Mouse (Mus musculus) intestine, embryonic 16.5 days (tissue): ENCODE data around the gene Wdr59. TPM values are rescaled to one million over a fixed set of nuclear protein-coding genes. Genes with fewer than 3 reads are reported as not detected.

Source experiments
- ATAC-seq: fragments of 200-750 bp; cut with Nextera tagmentation; 2 replicates; pipeline ENCODE4 v1.8.0; 2017; ENCODE audit warnings: moderate TSS enrichment, moderate library complexity
- H3K27ac ChIP-seq: fragments of 300-500 bp; sonication (generic); 2 replicates; pipeline ENCODE4 v1.5.1; 2014; ENCODE audit warnings: mild to moderate bottlenecking, low read length
- H3K27me3 ChIP-seq: fragments of 300-500 bp; sonication (generic); replicated peaks from 2 replicates; pipeline ENCODE4 v1.6.1; 2014; ENCODE audit warnings: low read length, control low read depth, mixed read lengths; ENCODE audit not compliant: control insufficient read depth, insufficient read depth
- H3K36me3 ChIP-seq: fragments of 300-500 bp; sonication (generic); 2 replicates; pipeline ENCODE4 v1.6.1; 2014; ENCODE audit warnings: low read length, control low read depth; ENCODE audit not compliant: control insufficient read depth, insufficient read depth
- H3K4me1 ChIP-seq: fragments of 300-500 bp; sonication (generic); 2 replicates; pipeline ENCODE4 v1.6.1; 2014; ENCODE audit warnings: low read length, control low read depth, mixed read lengths; ENCODE audit not compliant: control insufficient read depth, insufficient read depth
- H3K4me2 ChIP-seq: fragments of 300-500 bp; sonication (generic); 2 replicates; pipeline ENCODE4 v1.6.1; 2014; ENCODE audit warnings: low read depth, low read length, control low read depth
- H3K4me3 ChIP-seq: fragments of 300-500 bp; sonication (generic); 2 replicates; pipeline ENCODE4 v1.5.1; 2014; ENCODE audit warnings: mild to moderate bottlenecking, low read length
- H3K9ac ChIP-seq: fragments of 300-500 bp; sonication (generic); 2 replicates; pipeline ENCODE4 v1.6.1; 2014; ENCODE audit warnings: low read depth, low read length
- H3K9me3 ChIP-seq: fragments of 300-500 bp; sonication (generic); 2 replicates; pipeline ENCODE4 v1.6.1; 2016; ENCODE audit warnings: low read length, control low read depth; ENCODE audit not compliant: control insufficient read depth
- WGBS: fragments of 180-500 bp; shearing (Covaris S2); extraction: QIAGEN DNeasy Blood & Tissue Kit; methylation state at CpG from one replicate; pipeline ENCODE4 v1.1.7; 2014; 5-methylcytosine and 5-hydroxymethylcytosine counted together
- polyA plus RNA-seq: library from polyadenylated mRNA; unstranded; fragments of >200 nt; fragmentation: Nextera tagmentation; extraction: Ambion mirVana; gene quantifications from 2 replicates; pipeline ENCODE4 v1.2.1, GENCODE M21; 2015

Gene Wdr59
- polyA plus RNA-seq, 1 experiment from 2014 or later = 4.4 TPM

DNA sequence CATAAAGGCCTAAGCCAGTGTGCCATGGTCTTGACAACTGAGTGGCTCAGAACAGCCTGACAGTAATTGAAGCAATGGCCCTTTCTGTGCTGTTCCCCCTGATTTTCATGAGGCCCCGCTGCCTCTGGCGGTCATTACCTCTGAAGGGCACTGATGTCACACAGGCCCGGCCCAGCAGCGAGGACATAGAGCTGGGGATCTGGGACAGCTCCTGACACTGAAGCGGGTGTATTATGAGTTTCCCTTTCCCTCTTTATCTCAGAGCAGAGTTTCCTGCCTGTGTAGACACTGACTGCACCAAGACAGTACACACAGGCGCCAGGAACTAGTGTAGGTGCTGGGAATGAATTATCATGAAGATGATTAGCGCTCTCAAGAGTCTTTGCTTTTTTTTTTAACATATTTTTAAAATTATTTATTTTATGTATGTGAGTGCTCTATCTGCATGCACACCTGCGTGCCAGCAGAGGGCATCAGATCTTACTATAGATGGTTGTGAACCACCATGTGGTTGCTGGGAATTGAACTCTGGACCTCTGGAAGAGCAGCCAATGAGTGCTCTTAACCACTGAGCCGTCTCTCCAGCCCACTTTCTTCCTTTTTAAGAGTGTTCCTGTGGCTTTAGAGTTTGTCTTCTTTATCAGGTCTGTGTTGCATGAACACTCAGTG is 22.0 kb upstream of the Wdr59 start:
- Histone ChIP-seq H3K36me3 (no peaks in the 10 kb centered on the region), H3K9me3 (0 out of 2 replicates have a peak, but pooled peaks cover 2% of the 10 kb centered on the region), H3K4me1 (peaks cover 18% of the 10 kb centered on the region), H3K9ac (no peak overlapping the region), H3K4me2 (no peak overlapping the region), H3K4me3 (no peak overlapping the region), H3K27ac (no peak overlapping the region), H3K27me3 (no peaks in the 10 kb centered on the region)
- no peak for ATAC-seq
- WGBS = 90% methylated on average over 9 of the region's 9 CpGs

DNA sequence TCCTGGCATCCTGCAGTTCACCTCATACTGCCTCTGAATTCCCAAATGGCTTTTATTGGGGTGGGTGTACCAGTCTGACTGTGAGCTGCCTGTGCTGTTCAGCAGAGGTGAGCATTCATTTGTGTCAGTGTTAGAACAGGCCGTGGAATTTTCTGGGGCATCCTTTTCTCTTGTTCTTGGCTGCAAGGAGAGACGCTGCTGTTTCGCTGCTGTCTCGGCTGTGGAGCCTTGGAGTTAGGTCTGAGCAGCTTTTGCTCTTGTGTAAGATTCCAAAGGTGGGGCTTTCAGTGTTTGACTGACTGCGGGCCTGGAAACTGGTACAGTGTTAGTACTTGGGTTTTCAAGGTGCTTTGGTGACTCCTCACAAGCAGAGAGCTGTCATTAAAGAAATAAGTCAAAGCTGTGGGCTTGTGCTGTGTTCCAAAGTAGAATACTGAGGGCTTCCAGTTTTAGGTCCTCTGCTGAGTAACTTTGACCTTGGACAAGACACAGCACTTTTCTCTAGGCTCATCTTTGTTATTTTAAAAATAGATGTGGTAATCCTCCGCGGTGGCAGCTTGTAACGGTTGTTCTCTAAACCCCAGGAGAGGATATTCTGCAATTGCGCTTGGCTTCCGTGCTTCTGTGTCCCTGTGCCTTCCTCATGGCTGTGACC is 17.7 kb upstream of the Wdr59 start:
- Histone ChIP-seq H3K36me3 (no peaks in the 10 kb centered on the region), H3K27me3 (no peaks in the 10 kb centered on the region), H3K4me3 (peak overlapping the region; percentile 24), H3K4me1 (peaks cover 27% of the 10 kb centered on the region), H3K27ac (no peak overlapping the region), H3K4me2 (peak overlapping the region; percentile 44), H3K9ac (0 out of 2 replicates have a peak overlapping the region, but pooled peaks have one; percentile 19), H3K9me3 (0 out of 2 replicates have a peak, but pooled peaks cover 2% of the 10 kb centered on the region)
- WGBS = 55% methylated on average over 10 of the region's 10 CpGs
- ATAC-seq = no peak

DNA sequence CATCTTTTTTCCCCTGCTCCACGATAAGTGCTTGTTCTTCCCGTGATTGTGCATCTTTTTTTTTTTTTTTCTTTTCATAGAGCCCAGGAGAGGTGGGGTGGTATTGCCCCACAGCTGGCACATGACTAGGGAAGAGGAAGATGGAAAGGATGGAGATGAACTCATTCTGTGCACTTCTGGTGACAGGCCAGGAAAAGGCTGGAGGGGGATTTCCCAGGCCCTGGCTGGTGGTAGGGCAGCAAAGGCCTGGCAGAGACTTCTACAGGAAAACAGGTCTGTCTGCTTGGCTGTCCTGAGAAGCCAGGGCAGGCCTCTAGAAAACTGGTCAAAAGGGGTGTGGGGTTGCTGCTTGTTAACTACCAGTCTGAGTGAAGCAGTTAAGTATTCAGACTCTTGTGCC is 16.3 kb upstream of the Wdr59 start:
- Histone ChIP-seq H3K9me3 (no peaks in the 10 kb centered on the region), H3K27ac (no peak overlapping the region), H3K4me1 (peaks cover 27% of the 10 kb centered on the region), H3K27me3 (no peaks in the 10 kb centered on the region), H3K4me2 (peak overlapping the region; percentile 94), H3K36me3 (no peaks in the 10 kb centered on the region), H3K9ac (peak overlapping the region; percentile 93), H3K4me3 (peak overlapping the region; percentile 96)
- ATAC-seq = no peak
- WGBS = 10% methylated on average over 2 of the region's 2 CpGs

DNA sequence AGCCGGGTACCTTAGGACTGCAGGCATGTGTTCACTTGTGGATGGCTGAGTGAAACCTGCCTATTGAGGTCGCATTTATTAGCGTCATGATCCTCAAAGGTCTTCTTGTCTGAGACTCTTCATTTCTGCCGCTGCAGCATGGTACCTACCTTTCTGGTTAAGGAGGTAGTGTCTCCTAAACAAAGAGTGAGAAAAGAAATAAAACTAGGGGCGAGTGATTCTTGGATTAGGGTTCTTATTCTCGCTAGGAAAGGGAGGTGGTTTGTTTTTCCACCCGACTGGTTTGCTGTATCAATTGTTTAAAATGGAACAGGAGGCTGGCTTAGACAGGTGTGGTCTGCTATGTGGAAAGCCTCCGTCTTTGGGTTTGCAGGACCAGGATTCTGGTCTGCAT is 15.9 kb upstream of the Wdr59 start:
- peak overlapping the region; percentile 28; the same call in 1 of the 2 replicates for H3K27ac ChIP-seq
- ATAC-seq = no peak

GRCm38 (mm10) chr8:111536978-111537764 is 15.3 kb upstream of the Wdr59 start:
- WGBS = under 1% methylated on average over 58 of the region's 64 CpGs
- ATAC-seq = peak; percentile 32
- Histone ChIP-seq H3K36me3 (no peaks in the 10 kb centered on the region), H3K27me3 (no peaks in the 10 kb centered on the region), H3K9ac (peak overlapping the region; percentile 93), H3K9me3 (no peaks in the 10 kb centered on the region), H3K4me3 (peak overlapping the region; percentile 96), H3K4me1 (peaks cover 27% of the 10 kb centered on the region), H3K27ac (peak overlapping the region; percentile 88), H3K4me2 (peak overlapping the region; percentile 94)

More for the DNA sequence above, 15.9 kb upstream of the Wdr59 start:
- Histone ChIP-seq H3K36me3 (no peaks in the 10 kb centered on the region), H3K9ac (peak overlapping the region; percentile 93), H3K4me2 (peak overlapping the region; percentile 94), H3K4me1 (peaks cover 27% of the 10 kb centered on the region), H3K4me3 (peak overlapping the region; percentile 96), H3K27me3 (no peaks in the 10 kb centered on the region), H3K9me3 (no peaks in the 10 kb centered on the region)
- WGBS = 5% methylated on average over 8 of the region's 8 CpGs

- Histone ChIP-seq H3K9ac (peak within 1 kb of the TSS; percentile 93), H3K4me1 (peaks cover 27% of the 10 kb centered on the region), H3K4me2 (peak within 1 kb of the TSS; percentile 94), H3K9me3 (no peaks in the 10 kb centered on the region), H3K27me3 (no peaks in the 10 kb centered on the region), H3K4me3 (peak within 1 kb of the TSS; percentile 96), H3K36me3 (no peaks in the 10 kb centered on the region), H3K27ac (peak within 1 kb of the TSS; percentile 88)
- under 1% methylated on average over 78 of the region's 100 CpGs for WGBS
- peak; percentile 93 for ATAC-seq
Measured at GRCm38 (mm10) chr8:111536031-111536977, 14.4 kb upstream of the Wdr59 start, which contains the start of gene Znrf1. Znrf1 (plus strand) TSS chr8:111536097.

GRCm38 (mm10) chr8:111535491-111535890 is 13.6 kb upstream of the Wdr59 start:
- peak overlapping the region; percentile 96; the same call in 1 of the 2 replicates for H3K4me3 ChIP-seq
- ATAC-seq = no peak

GRCm38 (mm10) chr8:111533503-111533902 is 11.6 kb upstream of the Wdr59 start:
- peaks cover 11% of the 10 kb centered on the region for H3K4me1 ChIP-seq
- H3K27ac ChIP-seq = no peak overlapping the region
- H3K4me3 ChIP-seq = no peak overlapping the region
- H3K36me3 ChIP-seq = no peaks in the 10 kb centered on the region
- H3K4me2 ChIP-seq = no peak overlapping the region
- no peaks in the 10 kb centered on the region for H3K9me3 ChIP-seq
- no peaks in the 10 kb centered on the region for H3K27me3 ChIP-seq
- no peak for ATAC-seq
- 71% methylated on average over 4 of the region's 4 CpGs for WGBS
- no peak overlapping the region for H3K9ac ChIP-seq

More at GRCm38 (mm10) chr8:111535491-111535890, 13.6 kb upstream of the Wdr59 start:
- no peaks in the 10 kb centered on the region for H3K9me3 ChIP-seq
- H3K9ac ChIP-seq = no peak overlapping the region
- no peaks in the 10 kb centered on the region for H3K27me3 ChIP-seq
- H3K27ac ChIP-seq = no peak overlapping the region
- H3K4me1 ChIP-seq = peaks cover 22% of the 10 kb centered on the region
- peak overlapping the region; percentile 94; the same call in 1 of the 2 replicates for H3K4me2 ChIP-seq
- no peaks in the 10 kb centered on the region for H3K36me3 ChIP-seq
- 33% methylated on average over 5 of the region's 5 CpGs for WGBS
